Mouse (Mus musculus): ENCODE measurements around the gene Asap2. TPM values are rescaled to one million over a fixed set of nuclear protein-coding genes. Genes with fewer than 3 reads are reported as not detected.

The Asap2 gene
- total RNA-seq, 2 experiments from 2014 or later = 37.4 to 37.8 TPM

- no peak for DNase-seq (ENCODE audit: low spot score in 2 of 2)
- intact Hi-C loops (cut with DNase I) = no loop called here
Observed at GRCm38 (mm10) chr12:21128930-21129869, 138.9 kb downstream of the Asap2 start.

DNA sequence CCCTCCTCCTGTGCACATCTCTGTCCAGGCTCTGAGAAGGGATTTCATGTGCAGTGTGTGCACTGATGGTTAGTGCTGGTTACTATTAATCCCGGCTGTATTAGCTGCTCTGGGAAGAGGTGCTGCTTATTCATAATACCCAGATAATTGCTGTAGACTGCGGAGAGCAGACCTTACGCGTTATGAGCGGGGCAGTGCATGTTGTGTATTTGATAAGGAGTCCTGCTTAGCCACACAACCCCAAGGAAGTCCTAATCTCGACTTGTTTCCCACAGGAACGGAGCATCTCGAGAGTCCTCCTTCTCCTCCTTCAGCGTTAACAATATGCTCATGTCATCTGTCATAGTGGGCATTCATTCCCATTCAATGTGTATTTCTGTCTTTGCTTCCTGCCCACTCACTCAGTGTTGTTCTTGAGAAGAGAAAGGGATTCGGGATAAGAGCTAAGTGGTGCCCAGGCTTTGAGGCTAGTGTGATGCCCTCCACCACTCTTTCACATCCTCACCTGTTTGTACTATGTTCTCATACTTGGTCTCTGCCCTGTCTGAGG is 140.1 kb downstream of the Asap2 start:
- intact Hi-C loops (cut with DNase I) = no loop called here
- DNase-seq (ENCODE audit: low spot score in 2 of 2) = no peak

DNA sequence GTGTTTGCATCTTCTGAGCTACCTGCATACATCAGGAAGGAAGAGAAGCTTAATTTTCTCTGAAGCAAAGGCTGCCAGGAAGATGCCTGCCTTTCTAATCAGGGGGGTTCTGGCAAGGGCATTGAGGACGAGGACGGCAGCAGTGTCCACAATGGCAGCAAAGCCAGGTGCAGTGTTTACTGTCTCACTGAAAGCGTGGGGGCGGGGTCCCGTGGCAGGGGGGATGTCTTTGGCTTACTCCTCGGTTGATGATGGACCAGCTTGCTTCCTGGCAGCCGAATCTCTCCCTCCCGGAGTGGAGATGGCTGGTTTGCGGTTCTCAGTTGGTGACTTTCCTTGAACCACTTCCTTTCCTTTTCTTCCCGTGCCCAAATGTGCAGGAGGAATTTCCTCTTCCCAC is 142.3 kb downstream of the Asap2 start:
- no peak for DNase-seq (ENCODE audit: low spot score in 2 of 2)
- intact Hi-C loops (cut with DNase I) = no loop called here

GRCm38 (mm10) chr12:21133031-21133430 is 142.8 kb downstream of the Asap2 start:
- no peak for DNase-seq (ENCODE audit: low spot score in 2 of 2)
- intact Hi-C loops (cut with DNase I) = no loop called here

DNA sequence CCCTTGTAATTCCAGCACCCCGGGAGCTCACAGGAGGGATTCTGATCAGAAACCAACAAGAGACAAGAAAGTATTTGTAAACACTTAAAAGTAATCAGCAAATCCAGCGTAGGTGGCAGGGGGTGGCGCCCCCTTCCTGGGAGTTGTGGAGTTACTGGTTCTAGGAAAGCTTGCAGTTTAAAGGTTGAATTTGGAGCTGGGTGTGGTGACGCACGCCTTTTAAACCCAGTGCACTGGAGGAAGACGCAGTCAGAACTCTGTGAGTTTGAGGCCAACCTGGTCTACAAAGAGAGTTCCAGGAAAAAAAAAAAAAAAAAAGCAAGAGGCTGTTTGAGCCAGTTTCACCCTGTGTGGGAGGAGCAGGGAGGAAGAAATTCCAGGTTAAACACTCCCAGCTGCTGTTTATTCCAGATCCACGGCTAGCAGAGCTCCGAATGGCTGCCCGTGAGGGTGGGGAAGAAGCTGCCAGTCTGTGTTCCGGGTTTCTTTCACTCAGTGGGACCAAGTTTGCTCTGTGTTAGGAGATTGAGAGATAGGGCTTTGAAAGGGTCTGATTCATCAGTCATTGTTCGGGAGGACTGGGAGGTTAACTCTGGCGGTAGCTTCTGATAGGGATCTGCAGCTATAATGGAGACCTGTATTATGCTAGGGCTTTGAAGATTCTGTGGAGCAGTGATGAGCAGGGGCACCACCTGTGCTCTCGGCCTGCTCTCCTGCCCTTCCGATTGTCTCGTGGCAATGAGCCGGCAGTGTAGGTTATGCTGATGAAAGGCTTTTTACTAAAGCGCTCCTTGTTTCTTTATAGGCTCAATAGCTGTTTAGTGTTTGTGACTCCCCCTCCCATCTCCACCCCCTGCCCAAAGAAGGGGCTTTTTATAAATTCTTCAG is 144.0 kb downstream of the Asap2 start:
- intact Hi-C loops (cut with DNase I) = no loop called here
- no peak for DNase-seq (ENCODE audit: low spot score in 2 of 2)

GRCm38 (mm10) chr12:21135651-21136461 is 145.6 kb downstream of the Asap2 start:
- intact Hi-C loops (cut with DNase I) = no loop called here
- DNase-seq (ENCODE audit: low spot score in 2 of 2) = peak in 1 of 2 experiments; percentile 43

DNA sequence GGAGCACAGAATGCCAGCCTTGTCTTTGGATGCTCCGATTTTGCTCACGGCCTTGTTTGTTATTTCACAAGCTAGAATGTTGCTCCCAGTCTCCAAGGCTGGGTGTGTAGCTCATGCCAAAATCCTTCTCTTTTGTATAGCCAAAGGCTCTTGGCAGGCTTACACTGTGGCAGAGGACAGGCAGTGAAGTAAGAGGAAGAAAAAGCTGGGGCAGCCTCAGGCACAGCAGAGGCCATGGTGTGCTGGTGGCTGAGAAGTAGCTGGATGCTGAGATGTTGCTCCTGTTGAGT is 146.1 kb downstream of the Asap2 start:
- DNase-seq (ENCODE audit: low spot score in 2 of 2) = no peak
- intact Hi-C loops (cut with DNase I) = no loop called here

- intact Hi-C loops (cut with DNase I) = no loop called here
- no peak for DNase-seq (ENCODE audit: low spot score in 2 of 2)
Observed at GRCm38 (mm10) chr12:21139560-21139959, 149.3 kb downstream of the Asap2 start.

DNA sequence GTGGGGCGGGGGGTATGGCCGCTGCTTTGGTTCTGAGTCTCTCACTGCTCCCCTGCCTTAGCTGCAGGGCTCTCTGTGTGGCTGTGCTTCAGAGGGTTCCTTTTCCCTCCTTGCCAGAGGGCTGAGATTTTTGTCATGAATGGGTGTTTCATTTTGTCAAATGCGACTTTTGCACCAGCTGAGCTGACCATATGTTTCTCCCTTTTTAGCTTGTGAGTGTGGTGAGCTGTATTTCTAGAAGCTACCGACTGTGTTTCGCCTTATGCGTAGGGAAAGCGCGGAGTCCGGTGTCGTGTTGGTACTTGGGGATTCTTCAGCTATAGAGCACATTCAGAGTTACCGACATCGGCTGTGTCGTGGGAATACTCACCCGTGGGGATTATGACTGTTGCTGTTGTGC is 149.9 kb downstream of the Asap2 start:
- DNase-seq (ENCODE audit: low spot score in 2 of 2) = peak; percentile 74 to 79
- intact Hi-C loops (cut with DNase I) = loop anchor here (5.0 kb wide), 1 partner anchor 62 kb away; no protein-coding TSS in a partner anchor

DNA sequence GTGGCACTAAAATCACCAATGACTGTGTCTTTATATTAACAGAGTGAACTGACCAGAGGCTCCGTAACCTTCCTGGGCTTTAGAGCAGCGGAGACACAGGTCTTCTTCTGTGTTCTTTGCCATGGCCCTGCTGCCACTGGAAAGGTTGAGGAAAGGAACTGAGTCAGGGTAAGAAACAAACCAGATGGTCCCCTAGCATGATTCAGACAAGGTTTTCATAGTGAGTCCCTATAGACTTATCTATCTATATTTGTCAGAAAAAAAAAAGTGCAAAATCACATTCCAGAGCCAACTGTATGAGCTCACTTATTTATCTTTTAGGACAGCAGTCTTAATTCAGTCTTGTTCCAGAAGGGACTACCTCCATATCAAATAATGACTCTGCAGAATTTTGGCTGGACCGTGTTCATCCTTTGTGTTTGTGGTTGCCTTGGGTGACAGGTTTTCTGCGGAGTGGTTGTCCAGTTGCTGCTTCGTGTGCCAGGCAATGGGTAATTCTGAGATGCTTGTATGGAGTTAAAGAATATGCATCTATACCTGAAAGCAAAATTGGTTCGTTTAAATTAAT is 150.6 kb downstream of the Asap2 start:
- no peak for DNase-seq (ENCODE audit: low spot score in 2 of 2)
- intact Hi-C loops (cut with DNase I) = loop anchor here (5.0 kb wide), 1 partner anchor 61 kb away; no protein-coding TSS in a partner anchor

DNA sequence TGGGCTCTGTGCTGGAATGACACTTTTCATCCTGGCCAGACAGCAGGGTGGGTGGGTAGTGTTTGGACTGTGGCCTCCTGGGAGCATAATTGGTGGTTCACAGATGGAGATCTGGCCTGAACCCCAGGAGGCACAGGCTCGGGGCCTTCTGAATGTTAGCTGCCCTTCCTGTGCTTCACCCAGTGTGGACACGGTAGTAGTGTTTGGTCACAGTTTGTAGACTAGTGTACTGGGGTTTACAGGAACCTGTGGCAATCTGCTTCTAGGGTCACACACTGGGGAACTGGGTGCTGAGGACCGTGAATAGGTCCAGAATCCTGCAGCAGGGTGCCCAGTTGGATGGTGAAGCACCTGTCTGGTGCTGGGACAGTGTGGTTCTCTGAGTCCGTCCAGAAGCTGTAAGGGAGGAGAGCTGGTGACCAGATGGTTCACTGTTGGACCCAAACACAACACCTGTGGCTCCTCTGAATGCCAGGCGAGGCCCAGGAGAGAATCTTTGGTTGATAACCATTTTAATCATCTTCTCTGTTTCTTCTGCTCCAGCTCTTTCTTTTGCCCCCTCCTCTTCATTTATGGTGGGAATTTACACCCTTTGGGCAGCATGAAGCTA is 151.5 kb downstream of the Asap2 start:
- no peak for DNase-seq (ENCODE audit: low spot score in 2 of 2)
- intact Hi-C loops (cut with DNase I) = loop anchor here (5.0 kb wide), 1 partner anchor 61 kb away; no protein-coding TSS in a partner anchor

DNA sequence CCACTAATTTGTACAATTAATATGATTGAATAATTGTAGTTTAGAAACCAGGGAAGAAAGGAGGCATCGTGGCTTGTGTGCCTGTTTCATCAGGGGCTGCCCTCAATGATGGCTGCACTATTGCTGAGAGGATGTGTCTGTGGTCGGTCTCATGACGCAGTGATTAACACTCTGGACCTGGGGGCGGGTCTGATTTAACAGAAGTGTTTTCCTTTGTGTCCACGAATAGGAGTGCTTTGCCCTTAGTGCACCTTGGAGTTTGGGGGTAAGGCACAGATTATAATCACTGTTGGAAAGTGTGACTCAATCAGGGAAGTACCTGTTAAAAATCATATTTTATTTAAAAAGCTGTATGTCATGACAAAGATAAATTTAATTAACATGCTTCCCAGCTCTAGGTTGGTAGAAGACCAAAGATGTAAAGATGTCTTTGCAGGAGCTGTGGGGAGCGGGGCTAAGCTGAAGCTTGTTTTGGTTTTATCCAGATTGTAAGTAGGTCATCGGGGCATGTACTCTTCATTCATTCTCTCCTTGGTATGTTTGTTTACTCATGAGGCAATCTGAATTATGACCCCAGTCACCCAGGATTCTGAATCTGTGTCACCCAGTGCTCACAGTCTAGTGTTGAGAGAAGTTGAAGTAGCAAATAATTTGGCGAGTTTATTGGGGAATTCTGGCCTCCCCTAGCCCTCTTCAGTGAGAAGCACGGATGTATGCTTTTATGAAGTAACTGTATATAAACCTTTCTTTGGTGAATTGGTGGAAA is 152.4 kb downstream of the Asap2 start:
- intact Hi-C loops (cut with DNase I) = loop anchor here (5.0 kb wide), 1 partner anchor 60 kb away; no protein-coding TSS in a partner anchor
- DNase-seq (ENCODE audit: low spot score in 2 of 2) = no peak

DNA sequence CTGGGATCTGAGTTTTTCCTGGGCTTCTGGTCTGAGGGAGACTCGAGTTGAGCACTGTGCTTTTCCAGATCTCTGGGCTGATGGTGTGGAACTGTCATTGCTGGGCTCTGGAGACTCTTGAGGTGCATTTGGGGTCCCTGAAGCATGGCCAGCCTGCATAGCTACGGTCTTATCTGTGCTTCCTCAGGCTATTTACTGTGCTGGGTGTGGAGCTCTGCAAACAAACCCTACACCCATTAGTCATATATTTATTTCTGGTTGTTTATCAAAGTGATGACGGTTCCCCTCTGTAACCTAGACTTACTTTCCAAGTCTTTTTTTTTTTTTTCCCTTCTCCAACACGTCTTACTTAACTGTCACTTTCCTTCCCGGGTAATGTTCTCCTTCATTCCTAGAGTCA is 154.3 kb downstream of the Asap2 start:
- intact Hi-C loops (cut with DNase I) = loop anchor here (5.0 kb wide), 1 partner anchor 58 kb away; no protein-coding TSS in a partner anchor

GRCm38 (mm10) chr12:21145050-21145449 is 154.8 kb downstream of the Asap2 start:
- no peak for DNase-seq (ENCODE audit: low spot score in 2 of 2)
- intact Hi-C loops (cut with DNase I) = no loop called here

More for the DNA sequence above, 154.3 kb downstream of the Asap2 start:
- DNase-seq (ENCODE audit: low spot score in 2 of 2) = no peak

DNA sequence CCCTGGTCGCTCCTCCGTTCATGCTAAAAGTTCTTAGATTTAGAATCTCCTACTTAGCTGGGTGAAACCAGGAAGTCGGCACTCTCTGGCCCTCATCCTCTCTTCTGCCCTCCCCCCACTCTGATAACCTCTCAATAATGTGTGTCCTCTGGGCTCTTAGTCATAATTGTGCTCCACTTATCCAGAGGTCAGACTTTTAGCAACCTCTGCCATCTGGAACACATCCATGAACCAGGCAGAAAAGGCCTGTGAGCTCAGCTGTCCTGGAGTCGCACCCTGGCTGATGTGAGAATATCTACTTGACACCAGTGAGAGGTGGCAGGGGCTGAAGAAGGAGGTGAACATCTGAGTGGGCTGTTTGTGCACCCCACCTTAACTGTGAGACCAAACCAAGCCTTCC is 156.6 kb downstream of the Asap2 start:
- intact Hi-C loops (cut with DNase I) = no loop called here
- DNase-seq (ENCODE audit: low spot score in 2 of 2) = no peak

DNA sequence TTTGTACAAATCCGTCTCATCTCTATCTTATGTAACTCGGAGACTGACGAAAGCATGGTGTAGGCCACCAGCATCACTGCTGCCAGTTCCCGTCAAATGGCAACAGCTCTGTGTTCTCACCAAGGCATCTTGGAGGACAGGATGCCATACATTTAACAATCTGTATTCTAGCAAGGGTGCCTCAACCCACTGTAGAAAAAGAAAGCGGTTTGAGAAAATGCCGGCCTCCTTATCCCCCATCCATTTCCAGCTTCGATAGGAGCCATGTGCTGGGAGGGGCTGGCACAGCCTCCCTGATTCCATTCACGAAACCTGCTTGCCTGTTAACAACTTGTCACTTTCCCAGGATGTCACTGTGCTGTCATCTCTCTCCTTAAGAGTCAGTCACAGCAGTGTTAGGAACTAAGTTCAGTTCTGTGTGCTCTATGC is 163.0 kb downstream of the Asap2 start:
- intact Hi-C loops (cut with DNase I) = no loop called here
- DNase-seq (ENCODE audit: low spot score in 2 of 2) = peak; percentile 58 to 59

GRCm38 (mm10) chr12:21155062-21155461 is 164.8 kb downstream of the Asap2 start:
- intact Hi-C loops (cut with DNase I) = no loop called here
- no peak for DNase-seq (ENCODE audit: low spot score in 2 of 2)

- DNase-seq (ENCODE audit: low spot score in 2 of 2) = no peak
- intact Hi-C loops (cut with DNase I) = no loop called here
Observed at GRCm38 (mm10) chr12:21159304-21159703, 169.0 kb downstream of the Asap2 start.
